In the genomic region with DNA sequence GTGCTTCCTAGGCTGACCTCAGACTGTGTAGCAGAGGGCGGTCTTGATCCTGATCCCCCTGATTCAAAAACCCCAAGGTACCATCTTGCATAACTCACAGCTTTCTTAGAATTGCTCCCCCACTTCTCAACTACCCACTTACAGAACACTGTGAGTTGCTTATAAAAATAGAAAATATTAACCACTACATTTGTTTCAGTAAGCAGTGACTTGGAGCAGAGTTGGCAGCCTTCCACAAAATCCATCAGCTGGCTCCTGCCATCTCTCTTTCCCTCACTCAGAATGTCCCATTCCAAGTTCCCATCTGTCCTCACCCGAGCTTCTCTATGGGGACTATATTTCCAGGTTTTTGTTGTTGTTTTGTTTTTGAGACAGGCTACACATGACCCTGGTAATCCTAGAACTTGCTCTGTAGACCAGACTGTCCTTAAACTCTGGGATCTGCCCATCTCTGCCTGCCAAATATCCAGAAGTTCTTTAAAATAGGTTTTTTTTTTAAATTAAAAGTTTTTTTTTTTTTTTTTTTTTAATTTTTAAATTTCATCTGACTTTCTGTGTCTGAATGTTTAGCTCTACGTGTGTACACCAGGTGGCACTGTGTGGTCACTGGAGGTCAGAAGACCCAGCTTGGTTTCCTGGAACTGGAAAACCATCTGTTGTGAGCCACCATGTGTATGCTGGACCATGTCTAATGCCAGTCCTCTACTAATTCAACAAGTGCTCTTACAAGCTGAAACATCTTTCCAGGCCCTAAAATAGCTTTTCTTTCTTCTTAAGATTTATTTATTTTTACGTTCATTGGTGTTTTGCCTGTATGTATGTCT, we compare ENCODE assay signal across 9 mouse cellular contexts. TPM values are rescaled to one million over a fixed set of nuclear protein-coding genes. Genes with fewer than 3 reads are reported as not detected.
A peak's percentile ranks its signal among the peaks of the same experiment; 100 is the strongest.
DNase-seq lines count a peak whose midpoint lies in the region; ATAC-seq and TF ChIP-seq lines count a peak whose summit lies in the region.
"Had no signal": no experiment of that assay in that cellular context is flagged by ENCODE, and none has a peak within 500 bp of the region (broad histone marks: within the 10 kb centered on the region; RNA-seq: fewer than 3 reads in every experiment).

No protein-coding gene starts in this region.

- no peak overlapping the region for H3K27ac ChIP-seq in kidney, embryonic 16.5 days (ENCODE audit: low read length)
- H3K27ac ChIP-seq in CH12.LX (ENCODE audit: insufficient read depth, low read depth): no peak overlapping the region
- no peak overlapping the region for H3K27ac ChIP-seq in embryonic facial prominence, embryonic 11.5 days (replicated peaks; ENCODE audit: low read depth, low read length)
- no peak overlapping the region for H3K27ac ChIP-seq in lung, embryonic 14.5 days (ENCODE audit: low read depth)
- H3K27ac ChIP-seq: heart, embryonic 15.5 days had no signal

- peaks cover 13% of the 10 kb centered on the region; the same call in 1 of the 2 replicates for H3K36me3 ChIP-seq in kidney, embryonic 16.5 days (ENCODE audit: insufficient read depth, low read length)
- H3K36me3 ChIP-seq in CH12.LX (replicated peaks in 1 of 2; ENCODE audit: control insufficient read depth in 1 of 2, insufficient read depth in 1 of 2, low read length in 1 of 2): peaks cover 6 to 18% of the 10 kb centered on the region in 2 experiments
- H3K36me3 ChIP-seq in embryonic facial prominence, embryonic 11.5 days (replicated peaks; ENCODE audit: control insufficient read depth, insufficient read depth, low read depth, low read length): no peaks in the 10 kb centered on the region; the same call in 1 of the 2 replicates
- H3K36me3 ChIP-seq in lung, embryonic 14.5 days (ENCODE audit: insufficient read depth): peaks cover 16% of the 10 kb centered on the region

- H3K4me3 ChIP-seq in kidney, embryonic 16.5 days (ENCODE audit: low read length): no peak overlapping the region
- no peak overlapping the region for H3K4me3 ChIP-seq in CH12.LX (replicated peaks in 1 of 3; ENCODE audit: low read depth in 2 of 3, low read length in 2 of 3, poor library complexity in 1 of 3)
- H3K4me3 ChIP-seq in embryonic facial prominence, embryonic 11.5 days (ENCODE audit: low read depth, low read length): no peak overlapping the region
- H3K4me3 ChIP-seq in lung, embryonic 14.5 days (ENCODE audit: low read depth, low read length): no peak overlapping the region
- H3K4me3 ChIP-seq: heart, embryonic 15.5 days had no signal

- H3K9me3 ChIP-seq in kidney, embryonic 16.5 days (ENCODE audit: low read length): no peaks in the 10 kb centered on the region
- no peaks in the 10 kb centered on the region for H3K9me3 ChIP-seq in CH12.LX (replicated peaks; ENCODE audit: low read length)
- no peaks in the 10 kb centered on the region for H3K9me3 ChIP-seq in embryonic facial prominence, embryonic 11.5 days (replicated peaks; ENCODE audit: control insufficient read depth, low read length)
- H3K9me3 ChIP-seq in lung, embryonic 14.5 days (ENCODE audit: low read depth, low read length): no peaks in the 10 kb centered on the region
- H3K9me3 ChIP-seq: heart, embryonic 15.5 days had no signal

- dilution Hi-C loops in CH12.LX (cut with MboI; ENCODE audit: extremely low pct_ligation_motif_present, extremely low pct_unique_long_range_greater_than_20kb, low sequenced_read_pairs): no loop called here

- TF ChIP-seq EP300 in CH12.LX (IDR thresholded peaks at IDR 0.05; ENCODE audit: low read length): no peak

- H3K79me2 ChIP-seq in CH12.LX (replicated peaks; ENCODE audit: control insufficient read depth, extremely low read depth, insufficient read depth, poor library complexity, severe bottlenecking): peaks cover 34% of the 10 kb centered on the region

- peak in 1 of 2 experiments; percentile 83; a peak in 2 of 4 replicates for TF ChIP-seq CTCF in CH12.LX (conservative IDR thresholded peaks at IDR 0.05 in 1 of 2, IDR thresholded peaks at IDR 0.05 in 1 of 2; ENCODE audit: low read depth in 2 of 2, low read length in 2 of 2)
- peak; percentile 41 for TF ChIP-seq CTCF in lung, embryonic 14.5 days (IDR thresholded peaks at IDR 0.05; ENCODE audit: low read depth)

- no peak for ATAC-seq in cerebellum, adult (ENCODE audit: insufficient number of reproducible peaks, low FRiP score, low TSS enrichment)
- no peak for ATAC-seq in kidney, embryonic 16.5 days (ENCODE audit: low FRiP score, low TSS enrichment)
- no peak for ATAC-seq in embryonic facial prominence, embryonic 11.5 days (replicated peaks; ENCODE audit: insufficient number of reproducible peaks, low FRiP score, low TSS enrichment, low read depth)
- ATAC-seq in lung, embryonic 14.5 days (ENCODE audit: insufficient read depth): no peak

- no peaks in the 10 kb centered on the region for H3K27me3 ChIP-seq in kidney, embryonic 16.5 days (ENCODE audit: insufficient read depth, low read length)
- H3K27me3 ChIP-seq in CH12.LX (replicated peaks): no peaks in the 10 kb centered on the region
- H3K27me3 ChIP-seq in embryonic facial prominence, embryonic 11.5 days (ENCODE audit: control insufficient read depth, insufficient read depth, low read length): no peaks in the 10 kb centered on the region
- no peaks in the 10 kb centered on the region for H3K27me3 ChIP-seq in lung, embryonic 14.5 days (ENCODE audit: insufficient read depth, low read length)
- H3K27me3 ChIP-seq: heart, embryonic 15.5 days had no signal

- no peak overlapping the region for H3K4me2 ChIP-seq in kidney, embryonic 16.5 days (replicated peaks; ENCODE audit: low read depth, low read length)
- H3K4me2 ChIP-seq in CH12.LX (ENCODE audit: insufficient read depth, low read depth, poor library complexity, severe bottlenecking): no peak overlapping the region
- no peak overlapping the region for H3K4me2 ChIP-seq in embryonic facial prominence, embryonic 11.5 days (ENCODE audit: low read depth, low read length)
- H3K4me2 ChIP-seq in lung, embryonic 14.5 days: no peak overlapping the region
- H3K4me2 ChIP-seq: heart, embryonic 15.5 days had no signal

- 60% methylated on average over 4 of the region's 4 CpGs for WGBS in kidney, embryonic 16.5 days
- 65% methylated on average over 4 of the region's 4 CpGs for WGBS in embryonic facial prominence, embryonic 11.5 days
- 59% methylated on average over 4 of the region's 4 CpGs for WGBS in lung, embryonic 14.5 days

- no peak overlapping the region for H3K9ac ChIP-seq in kidney, embryonic 16.5 days (replicated peaks; ENCODE audit: low read length)
- 0 out of 2 replicates have a peak overlapping the region, but pooled peaks have one; percentile 25 for H3K9ac ChIP-seq in CH12.LX (ENCODE audit: insufficient read depth, low read depth)
- no peak overlapping the region for H3K9ac ChIP-seq in embryonic facial prominence, embryonic 11.5 days (replicated peaks; ENCODE audit: low read length)
- no peak overlapping the region for H3K9ac ChIP-seq in lung, embryonic 14.5 days
- H3K9ac ChIP-seq: heart, embryonic 15.5 days had no signal

- in situ Hi-C loops in CH12.LX (cut with MboI; ENCODE audit: low pct_ligation_motif_present, low pct_unique_long_range_greater_than_20kb, low sequenced_read_pairs): no loop called here

- peaks cover 20% of the 10 kb centered on the region for H3K4me1 ChIP-seq in kidney, embryonic 16.5 days (ENCODE audit: insufficient read depth, low read length)
- peaks cover 3 to 25% of the 10 kb centered on the region in 2 experiments; a peak in 3 of 4 replicates for H3K4me1 ChIP-seq in CH12.LX (ENCODE audit: control insufficient read depth in 1 of 2, insufficient read depth in 2 of 2)
- H3K4me1 ChIP-seq in embryonic facial prominence, embryonic 11.5 days (ENCODE audit: control insufficient read depth, insufficient read depth, low read length): no peaks in the 10 kb centered on the region
- no peaks in the 10 kb centered on the region for H3K4me1 ChIP-seq in lung, embryonic 14.5 days (ENCODE audit: insufficient read depth)

- peak; percentile 70 for TF ChIP-seq RAD21 in CH12.LX (IDR thresholded peaks at IDR 0.05; ENCODE audit: low read depth, low read length)

- DNase-seq in cerebellum, adult 9-11 months: peak; percentile 35
- DNase-seq in kidney, adult 9 months: peak; percentile 62
- DNase-seq in CH12.LX (ENCODE audit: extremely low read depth): peak; percentile 78
- peak; percentile 59 for DNase-seq in embryonic facial prominence, embryonic 11.5 days (ENCODE audit: low spot score)
- DNase-seq in lung, embryonic 14.5 days: peak; percentile 62
- DNase-seq in right cerebral cortex, postnatal 36 days (ENCODE audit: low spot score in 2 of 2): no peak

- no peak for TF ChIP-seq POLR2A in CH12.LX (IDR thresholded peaks at IDR 0.05; ENCODE audit: low read depth, low read length)

TF ChIP-seq in CH12.LX, 34 proteins besides CTCF, POLR2A, EP300 and RAD21 (continues in another document):
- 0 out of 2 replicates have a peak, but pooled peaks have one; percentile 12 for TF ChIP-seq MEF2A (IDR thresholded peaks at IDR 0.05; ENCODE audit: borderline replicate concordance, low read depth, low read length)
- peak; percentile 39; the same call in 1 of the 2 replicates for TF ChIP-seq ELF1 (IDR thresholded peaks at IDR 0.05; ENCODE audit: low read depth, low read length)
- peak; percentile 65; the same call in 1 of the 2 replicates for TF ChIP-seq MXI1 (IDR thresholded peaks at IDR 0.05; ENCODE audit: low read depth, low read length)
- TF ChIP-seq SIN3A (IDR thresholded peaks at IDR 0.05; ENCODE audit: low read length): peak; percentile 79

RNA-seq across cellular contexts. Expression of gene Rpl24, which starts 1.7 kb away (rescaled TPM):
- 611 and 649 TPM in 2 replicates for polyA plus RNA-seq in kidney, embryonic 16.5 days (2015; fragmentation: Nextera tagmentation; extraction: Ambion mirVana)
- total RNA-seq in CH12.LX (2012; rRNA removed) (2,337 and 2,579 TPM in 2 replicates), CH12.LX (2014; rRNA removed) (2,739 and 3,070 TPM in 2 replicates)
- 96.4 and 348 TPM in 2 replicates for polyA plus RNA-seq in CH12.LX (2012; ENCODE audit: insufficient read length, low read depth)
- polyA plus RNA-seq in embryonic facial prominence, embryonic 11.5 days (2014; fragmentation: Nextera tagmentation; extraction: Ambion mirVana): 844 and 899 TPM in 2 replicates
- 845 and 899 TPM in 2 replicates for polyA plus RNA-seq in lung, embryonic 14.5 days (2014; fragmentation: Nextera tagmentation; extraction: Ambion mirVana)

RNA-seq across cellular contexts. Expression of gene Zbtb11, which starts 9.3 kb away (rescaled TPM):
- 16.5 and 18.9 TPM in 2 replicates for polyA plus RNA-seq in kidney, embryonic 16.5 days (2015; fragmentation: Nextera tagmentation; extraction: Ambion mirVana)
- total RNA-seq in CH12.LX (2012; rRNA removed): 21.4 and 25.6 TPM in 2 replicates
- total RNA-seq in CH12.LX (2014; rRNA removed): 33.0 and 35.5 TPM in 2 replicates
- 17.7 and 19.8 TPM in 2 replicates for polyA plus RNA-seq in CH12.LX (2012; ENCODE audit: insufficient read length, low read depth)
- 17.1 and 19.0 TPM in 2 replicates for polyA plus RNA-seq in embryonic facial prominence, embryonic 11.5 days (2014; fragmentation: Nextera tagmentation; extraction: Ambion mirVana)
- polyA plus RNA-seq in lung, embryonic 14.5 days (2014; fragmentation: Nextera tagmentation; extraction: Ambion mirVana): 21.0 and 22.1 TPM in 2 replicates

RNA-seq across cellular contexts. Expression of gene Cep97, which starts 29.7 kb away (rescaled TPM):
- polyA plus RNA-seq in kidney, embryonic 16.5 days (2015; fragmentation: Nextera tagmentation; extraction: Ambion mirVana): 12.0 and 13.9 TPM in 2 replicates
- total RNA-seq in CH12.LX (2012; rRNA removed) (24.9 and 26.9 TPM in 2 replicates), CH12.LX (2014; rRNA removed) (27.5 and 28.2 TPM in 2 replicates)
- 16.9 and 19.2 TPM in 2 replicates for polyA plus RNA-seq in CH12.LX (2012; ENCODE audit: insufficient read length, low read depth)
- 13.8 and 14.9 TPM in 2 replicates for polyA plus RNA-seq in embryonic facial prominence, embryonic 11.5 days (2014; fragmentation: Nextera tagmentation; extraction: Ambion mirVana)
- 11.9 and 14.0 TPM in 2 replicates for polyA plus RNA-seq in lung, embryonic 14.5 days (2014; fragmentation: Nextera tagmentation; extraction: Ambion mirVana)

Comparison
In these comparisons a context has a peak if more than half of its experiments do, and no peak if none do; other contexts are left out.
1. DNase-seq: peak in cerebellum, adult 9-11 months (single experiment), kidney, adult 9 months (single experiment), CH12.LX (single experiment), embryonic facial prominence, embryonic 11.5 days (single experiment) and lung, embryonic 14.5 days (single experiment); none in right cerebral cortex, postnatal 36 days (0 of 2).